Mouse (Mus musculus) erythroblast, embryonic 14.5 days (primary cell): Measurements from ENCODE around the gene Thy1. TPM values are rescaled to one million over a fixed set of nuclear protein-coding genes. Genes with fewer than 3 reads are reported as not detected.

Experiments
- H3K27me3 ChIP-seq: 2 replicates; pipeline ENCODE4 v1.6.1; 2012; ENCODE audit warnings: inconsistent platforms; ENCODE audit not compliant: control insufficient read depth
- H3K36me3 ChIP-seq: 2 replicates; pipeline ENCODE4 v1.6.1; 2012; ENCODE audit warnings: mild to moderate bottlenecking, inconsistent platforms; ENCODE audit not compliant: control insufficient read depth
- H3K4me1 ChIP-seq: 2 replicates; pipeline ENCODE4 v1.6.1; 2012; ENCODE audit warnings: inconsistent platforms; ENCODE audit not compliant: control insufficient read depth
- H3K4me3 ChIP-seq: replicated peaks from 2 replicates; pipeline ENCODE3; 2012; ENCODE audit warnings: moderate library complexity, mild to moderate bottlenecking, inconsistent platforms
- H3K9me3 ChIP-seq: 2 replicates; pipeline ENCODE4 v1.6.1; 2012; ENCODE audit warnings: low read length, inconsistent platforms, mixed read lengths; ENCODE audit not compliant: control insufficient read depth
- GATA1 ChIP-seq: IDR thresholded peaks from 2 replicates; pipeline ENCODE4 v1.6.1; 2012; ENCODE audit warnings: low read length, inconsistent platforms, mixed read lengths
- TAL1 ChIP-seq: IDR thresholded peaks from 3 replicates; pipeline ENCODE4 v1.6.1; 2012; ENCODE audit warnings: low read length, inconsistent platforms, mixed read lengths
- polyA plus RNA-seq: library from polyadenylated mRNA; stranded (reverse); fragments of >175 nt; gene quantifications from 2 replicates; pipeline ENCODE4 v1.2.3, GENCODE M21; 2012

Thy1 gene
- polyA plus RNA-seq = not detected in 2 replicates

- no peaks in the 10 kb centered on the region for H3K4me1 ChIP-seq
- no peak within 1 kb of the TSS for H3K4me3 ChIP-seq
- H3K9me3 ChIP-seq = no peaks in the 10 kb centered on the region
- peaks cover 56% of the 10 kb centered on the region for H3K27me3 ChIP-seq
- TF ChIP-seq GATA1 (no peak), TAL1 (no peak)
- no peaks in the 10 kb centered on the region for H3K36me3 ChIP-seq
Observed at GRCm38 (mm10) chr9:44042836-44043707, at the start of gene Thy1. Gene Thy1 (plus strand): TSS chr9:44043384.

GRCm38 (mm10) chr9:43997681-43998080 is 45.5 kb upstream of the Thy1 start:
- no peaks in the 10 kb centered on the region for H3K4me1 ChIP-seq
- H3K4me3 ChIP-seq = no peak overlapping the region
- H3K27me3 ChIP-seq = no peaks in the 10 kb centered on the region
- H3K9me3 ChIP-seq = no peaks in the 10 kb centered on the region
- TF ChIP-seq GATA1 (no peak), TAL1 (no peak)
- no peaks in the 10 kb centered on the region for H3K36me3 ChIP-seq

GRCm38 (mm10) chr9:43998851-43999250 is 44.3 kb upstream of the Thy1 start:
- no peaks in the 10 kb centered on the region for H3K9me3 ChIP-seq
- no peaks in the 10 kb centered on the region for H3K27me3 ChIP-seq
- no peaks in the 10 kb centered on the region for H3K36me3 ChIP-seq
- H3K4me1 ChIP-seq = no peaks in the 10 kb centered on the region
- TF ChIP-seq TAL1 (no peak), GATA1 (no peak)
- no peak overlapping the region for H3K4me3 ChIP-seq

GRCm38 (mm10) chr9:44004362-44004761 is 38.8 kb upstream of the Thy1 start:
- TF ChIP-seq TAL1 (no peak), GATA1 (no peak)

GRCm38 (mm10) chr9:44005305-44005704 is 37.9 kb upstream of the Thy1 start:
- H3K27me3 ChIP-seq = no peaks in the 10 kb centered on the region
- H3K36me3 ChIP-seq = no peaks in the 10 kb centered on the region
- no peaks in the 10 kb centered on the region for H3K9me3 ChIP-seq
- no peak overlapping the region for H3K4me3 ChIP-seq
- no peaks in the 10 kb centered on the region for H3K4me1 ChIP-seq
- TF ChIP-seq GATA1 = no peak
- no peak for TF ChIP-seq TAL1

More at GRCm38 (mm10) chr9:44004362-44004761, 38.8 kb upstream of the Thy1 start:
- H3K4me3 ChIP-seq = no peak overlapping the region
- H3K36me3 ChIP-seq = no peaks in the 10 kb centered on the region
- H3K27me3 ChIP-seq = no peaks in the 10 kb centered on the region
- H3K4me1 ChIP-seq = no peaks in the 10 kb centered on the region
- no peaks in the 10 kb centered on the region for H3K9me3 ChIP-seq

GRCm38 (mm10) chr9:44007323-44007722 is 35.9 kb upstream of the Thy1 start:
- H3K4me1 ChIP-seq = no peaks in the 10 kb centered on the region
- no peaks in the 10 kb centered on the region for H3K27me3 ChIP-seq
- H3K4me3 ChIP-seq = no peak overlapping the region
- no peaks in the 10 kb centered on the region for H3K9me3 ChIP-seq
- no peaks in the 10 kb centered on the region for H3K36me3 ChIP-seq
- TF ChIP-seq GATA1 = no peak
- no peak for TF ChIP-seq TAL1

GRCm38 (mm10) chr9:44007991-44008390 is 35.2 kb upstream of the Thy1 start:
- TF ChIP-seq TAL1 (no peak), GATA1 (no peak)

GRCm38 (mm10) chr9:44010900-44011299 is 32.3 kb upstream of the Thy1 start:
- H3K4me1 ChIP-seq = no peaks in the 10 kb centered on the region
- no peaks in the 10 kb centered on the region for H3K27me3 ChIP-seq
- no peaks in the 10 kb centered on the region for H3K9me3 ChIP-seq
- no peak overlapping the region for H3K4me3 ChIP-seq
- TF ChIP-seq TAL1 (no peak), GATA1 (no peak)
- no peaks in the 10 kb centered on the region for H3K36me3 ChIP-seq

More at GRCm38 (mm10) chr9:44007991-44008390, 35.2 kb upstream of the Thy1 start:
- H3K27me3 ChIP-seq = no peaks in the 10 kb centered on the region
- no peaks in the 10 kb centered on the region for H3K36me3 ChIP-seq
- H3K9me3 ChIP-seq = no peaks in the 10 kb centered on the region
- no peak overlapping the region for H3K4me3 ChIP-seq
- H3K4me1 ChIP-seq = no peaks in the 10 kb centered on the region

- Histone ChIP-seq H3K9me3 (no peaks in the 10 kb centered on the region), H3K36me3 (no peaks in the 10 kb centered on the region), H3K4me1 (no peaks in the 10 kb centered on the region), H3K27me3 (no peaks in the 10 kb centered on the region), H3K4me3 (no peak overlapping the region)
- TF ChIP-seq TAL1 (no peak), GATA1 (no peak)
Observed at GRCm38 (mm10) chr9:44011668-44012067, 31.5 kb upstream of the Thy1 start.
